Mouse (Mus musculus) spleen, postnatal 14 days (tissue): ENCODE results near the gene Gm20683.

Experiments used
- DNase-seq, 2 experiments: peaks; one replicate each; pipeline ENCODE4 v3.0.0; 2021 to 2022; ENCODE audit warnings: low spot score in 2 of 2

Gene Gm20683

DNA sequence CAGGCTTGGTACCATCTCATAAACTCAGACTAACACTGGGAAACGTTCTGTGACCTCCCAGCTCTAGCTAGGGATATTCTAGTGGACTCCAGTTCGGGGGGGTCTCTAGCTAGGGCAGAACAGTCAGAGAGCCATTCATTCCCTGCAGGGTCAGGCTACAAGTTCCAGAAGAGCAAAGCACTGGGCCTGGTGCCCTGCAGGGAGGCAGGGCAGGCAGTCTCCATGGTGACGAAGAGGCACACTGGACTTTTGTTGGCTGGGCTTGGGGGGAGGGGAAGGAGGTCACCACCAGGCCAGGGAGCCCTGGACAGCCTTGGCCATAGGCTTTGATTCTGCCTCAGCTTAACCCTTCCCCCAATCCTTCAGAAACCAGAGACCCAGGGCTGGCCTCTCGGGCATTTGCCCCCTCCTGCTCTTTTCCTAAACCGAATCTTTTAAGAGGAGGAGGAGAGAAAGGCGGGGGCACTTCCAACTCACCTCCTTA, 45.9 kb downstream of the Gm20683 start, which contains the start of gene AC134908.4:
TSS of gene AC134908.4 (minus strand) at position 51 of the 484 bp plus-strand sequence.
- DNase-seq, result no peak

DNA sequence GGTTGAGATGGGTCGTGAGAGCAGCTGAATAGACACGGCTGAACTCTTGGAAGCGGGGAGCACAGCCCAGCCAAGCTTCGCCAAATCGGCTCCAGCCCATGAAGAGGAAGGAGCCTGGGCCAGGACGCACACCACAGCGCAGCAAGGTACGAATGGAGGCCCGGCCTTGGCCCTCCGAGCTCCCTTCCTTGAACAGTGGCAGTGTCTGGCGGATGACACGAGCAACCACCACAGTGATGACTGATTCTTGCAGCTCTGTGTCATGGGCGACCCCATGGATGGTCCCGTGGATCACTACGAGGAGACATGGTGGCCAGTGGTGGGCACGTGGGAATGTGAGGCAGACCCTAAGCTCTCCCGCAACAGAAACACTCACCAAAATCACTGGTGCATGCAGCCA, 46.6 kb downstream of the Gm20683 start:
- DNase-seq, result no peak

GRCm38 (mm10) chr17:25794197-25794596, 47.4 kb downstream of the Gm20683 start:
- no peak for DNase-seq

DNA sequence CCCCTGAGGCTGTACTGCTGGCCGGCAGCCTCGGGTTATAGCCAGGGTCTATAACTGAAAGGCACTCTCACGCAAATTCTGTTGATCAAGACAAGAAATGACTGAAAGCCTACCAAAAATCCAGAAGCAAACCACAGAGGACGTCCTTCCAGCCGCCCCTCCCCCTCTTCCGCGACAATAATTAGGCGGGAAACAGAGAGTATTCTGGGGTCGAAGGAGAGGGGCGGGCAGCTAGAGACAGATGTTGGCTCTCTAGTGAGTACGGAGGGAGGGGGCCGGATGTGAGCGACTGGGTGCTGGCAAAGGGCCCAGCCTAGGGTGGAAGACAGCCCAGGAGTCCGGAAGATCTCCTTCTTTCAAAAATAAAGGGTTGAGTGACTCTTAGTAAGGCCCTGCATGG, 48.9 kb downstream of the Gm20683 start, which contains the start of gene Fam173a:
TSS of gene Fam173a (minus strand) at position 287 of the 400 bp plus-strand sequence.
- peak; percentile 51 to 64 for DNase-seq

DNA sequence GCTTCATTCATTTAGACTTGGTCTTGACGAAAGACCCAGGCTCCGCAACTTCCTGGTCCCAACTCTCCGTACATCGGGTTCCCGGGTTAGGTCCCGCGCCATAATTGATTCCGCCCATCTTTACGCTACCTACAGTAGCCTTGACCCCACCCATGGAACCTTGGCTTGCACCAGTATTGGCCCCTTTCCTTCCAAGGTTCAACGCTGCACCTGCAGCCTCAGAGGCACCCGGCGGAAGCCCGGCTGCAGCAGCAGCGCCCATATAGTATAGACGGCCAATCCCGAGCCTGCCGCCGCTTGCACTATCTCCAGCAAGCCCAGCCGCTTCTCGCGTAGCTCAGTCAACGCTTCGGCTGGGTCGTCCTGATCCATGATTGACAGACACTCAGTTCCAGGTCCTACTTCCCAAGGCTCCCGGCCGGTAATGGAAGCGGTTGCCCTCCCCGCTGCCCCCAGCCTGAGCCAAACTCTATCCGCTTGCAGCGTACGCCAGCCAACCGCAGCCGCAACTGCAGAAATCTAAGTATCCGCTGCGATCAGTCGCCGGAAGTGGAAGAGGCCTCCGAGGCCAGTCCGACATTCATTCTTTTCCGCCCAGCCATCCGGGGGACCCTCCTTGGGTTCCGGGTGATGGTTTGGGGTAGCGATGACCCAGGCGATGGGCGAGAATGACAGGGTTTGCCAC, 49.6 kb downstream of the Gm20683 start:
- DNase-seq, result peak; percentile 80 to 86

- DNase-seq, result no peak
These were observed 50.2 kb downstream of the Gm20683 start for GRCm38 (mm10) chr17:25791320-25791842.

- DNase-seq, result no peak
These were observed 54.6 kb downstream of the Gm20683 start for GRCm38 (mm10) chr17:25786781-25787504.

GRCm38 (mm10) chr17:25786280-25786679, 55.3 kb downstream of the Gm20683 start, which contains the start of gene Ccdc78:
Gene Ccdc78, plus strand, starts transcription at chr17:25786580.
- no peak for DNase-seq

- peak; percentile 86 to 91 for DNase-seq
These were observed 56.2 kb downstream of the Gm20683 start, which contains the start of gene Haghl for GRCm38 (mm10) chr17:25785281-25785745. Gene Haghl, minus strand, starts transcription at chr17:25785673.
